Mouse (Mus musculus) 3134 (cell line): ENCODE data around the gene Ipo13.

ENCODE experiments used
- DNase-seq: peaks from one replicate; pipeline ENCODE4 v3.0.0-alpha.2; 2011; ENCODE audit warnings: low spot score; ENCODE audit not compliant: insufficient read length; ENCODE audit errors: extremely low read depth

Gene Ipo13

GRCm38 (mm10) chr4:117914591-117915442 lies at the start of gene Ipo13:
TSS of gene Ipo13 (minus strand) at chr4:117914999.
- peak; percentile 95 for DNase-seq

- no peak for DNase-seq
Measured at GRCm38 (mm10) chr4:117957492-117957891, 42.7 kb upstream of the Ipo13 start.

- DNase-seq: no peak
Measured at GRCm38 (mm10) chr4:117947493-117947892, 32.7 kb upstream of the Ipo13 start.

- DNase-seq: peak; percentile 71
Measured at GRCm38 (mm10) chr4:117946639-117947305, 32.0 kb upstream of the Ipo13 start.

GRCm38 (mm10) chr4:117943317-117943716 lies 28.5 kb upstream of the Ipo13 start:
- DNase-seq: no peak

GRCm38 (mm10) chr4:117936964-117937363 lies 22.2 kb upstream of the Ipo13 start:
- no peak for DNase-seq

GRCm38 (mm10) chr4:117934081-117934480 lies 19.3 kb upstream of the Ipo13 start:
- DNase-seq: peak; percentile 58

- DNase-seq: peak; percentile 74
Measured at GRCm38 (mm10) chr4:117933248-117933647, 18.4 kb upstream of the Ipo13 start.

GRCm38 (mm10) chr4:117929391-117929881 lies 14.6 kb upstream of the Ipo13 start, which contains the start of gene Artn:
TSS of gene Artn (minus strand) at chr4:117929763.
- DNase-seq: peak; percentile 73

- DNase-seq: peak; percentile 70
Measured at GRCm38 (mm10) chr4:117928699-117929241, 14.0 kb upstream of the Ipo13 start.

- peak; percentile 41 for DNase-seq
Measured at GRCm38 (mm10) chr4:117928234-117928633, 13.4 kb upstream of the Ipo13 start.

GRCm38 (mm10) chr4:117926545-117927482 lies 12.0 kb upstream of the Ipo13 start:
- DNase-seq: no peak

- no peak for DNase-seq
Measured at GRCm38 (mm10) chr4:117924916-117925315, 10.1 kb upstream of the Ipo13 start.

GRCm38 (mm10) chr4:117923450-117923849 lies 8.7 kb upstream of the Ipo13 start:
- no peak for DNase-seq

GRCm38 (mm10) chr4:117921358-117921757 lies 6.6 kb upstream of the Ipo13 start:
- DNase-seq: no peak

GRCm38 (mm10) chr4:117918762-117919161 lies 4.0 kb upstream of the Ipo13 start:
- no peak for DNase-seq

GRCm38 (mm10) chr4:117918261-117918660 lies 3.5 kb upstream of the Ipo13 start:
- DNase-seq: no peak

- DNase-seq: no peak
Measured at GRCm38 (mm10) chr4:117917847-117918246, 3.0 kb upstream of the Ipo13 start.

GRCm38 (mm10) chr4:117917402-117917801 lies 2.6 kb upstream of the Ipo13 start:
- no peak for DNase-seq

- DNase-seq: no peak
Measured at GRCm38 (mm10) chr4:117916386-117916785, 1.6 kb upstream of the Ipo13 start.
